Mouse (Mus musculus): ENCODE measurements at regions not wholly inside any gene's neighbourhood (a gene's known extent, or its start where the extent isn't known, plus 50 kb on each side); places are given as distances from the start of the nearest gene placed in this dataset.

GRCm38 (mm10) chr3:58173821-58174220 lies 240.7 kb upstream of the Tsc22d2 start:
- 79% methylated on average over 1 of the region's 1 CpGs for WGBS
- no peaks in the 10 kb centered on the region for H3K9me3 ChIP-seq
- no peaks in the 10 kb centered on the region for H3K27me3 ChIP-seq (replicated peaks)
- no peak overlapping the region for H3K4me3 ChIP-seq (replicated peaks)
- no peak overlapping the region for H3K27ac ChIP-seq
- ATAC-seq: no peak
- no peaks in the 10 kb centered on the region for H3K36me3 ChIP-seq
- H3K4me2 ChIP-seq (replicated peaks): no peak overlapping the region
- H3K9ac ChIP-seq: no peak overlapping the region
- H3K4me1 ChIP-seq (replicated peaks): no peaks in the 10 kb centered on the region

GRCm38 (mm10) chr3:58181715-58182114 lies 232.8 kb upstream of the Tsc22d2 start:
- H3K4me2 ChIP-seq (replicated peaks): no peak overlapping the region
- WGBS: 55% methylated on average over 3 of the region's 3 CpGs
- no peak overlapping the region for H3K27ac ChIP-seq
- no peak overlapping the region for H3K4me3 ChIP-seq (replicated peaks)
- ATAC-seq: no peak
- no peaks in the 10 kb centered on the region for H3K9me3 ChIP-seq
- H3K27me3 ChIP-seq (replicated peaks): no peaks in the 10 kb centered on the region
- no peaks in the 10 kb centered on the region for H3K4me1 ChIP-seq (replicated peaks)
- no peak overlapping the region for H3K9ac ChIP-seq
- H3K36me3 ChIP-seq: no peaks in the 10 kb centered on the region

GRCm38 (mm10) chr3:58182299-58182698 lies 232.2 kb upstream of the Tsc22d2 start:
- Histone ChIP-seq H3K4me3 (replicated peaks) (no peak overlapping the region), H3K9me3 (no peaks in the 10 kb centered on the region), H3K4me1 (replicated peaks) (no peaks in the 10 kb centered on the region), H3K9ac (no peak overlapping the region), H3K27me3 (replicated peaks) (no peaks in the 10 kb centered on the region), H3K27ac (no peak overlapping the region), H3K36me3 (no peaks in the 10 kb centered on the region), H3K4me2 (replicated peaks) (no peak overlapping the region)
- ATAC-seq: no peak; the same call in 1 of the 2 replicates
- 62% methylated on average over 4 of the region's 4 CpGs for WGBS

GRCm38 (mm10) chr3:58183279-58183678 lies 231.2 kb upstream of the Tsc22d2 start:
- ATAC-seq: no peak
- Histone ChIP-seq H3K27ac (no peak overlapping the region), H3K9ac (no peak overlapping the region), H3K4me3 (replicated peaks) (no peak overlapping the region), H3K36me3 (no peaks in the 10 kb centered on the region), H3K27me3 (replicated peaks) (no peaks in the 10 kb centered on the region), H3K4me2 (replicated peaks) (no peak overlapping the region), H3K4me1 (replicated peaks) (no peaks in the 10 kb centered on the region), H3K9me3 (no peaks in the 10 kb centered on the region)
- WGBS: 27% methylated on average over 3 of the region's 3 CpGs

GRCm38 (mm10) chr3:58200462-58200861 lies 214.1 kb upstream of the Tsc22d2 start:
- no peak for ATAC-seq
- Histone ChIP-seq H3K4me2 (replicated peaks) (no peak overlapping the region), H3K36me3 (no peaks in the 10 kb centered on the region), H3K9me3 (no peaks in the 10 kb centered on the region), H3K9ac (no peak overlapping the region), H3K27me3 (replicated peaks) (no peaks in the 10 kb centered on the region), H3K4me3 (replicated peaks) (no peak overlapping the region), H3K4me1 (replicated peaks) (no peaks in the 10 kb centered on the region), H3K27ac (no peak overlapping the region)
- WGBS: 82% methylated on average over 6 of the region's 6 CpGs

- no peak for ATAC-seq
- WGBS: 37% methylated on average over 5 of the region's 5 CpGs
- H3K27ac ChIP-seq: no peak overlapping the region
- H3K4me1 ChIP-seq (replicated peaks): no peaks in the 10 kb centered on the region
- no peaks in the 10 kb centered on the region for H3K36me3 ChIP-seq
- no peak overlapping the region for H3K4me3 ChIP-seq (replicated peaks)
- no peak overlapping the region for H3K4me2 ChIP-seq (replicated peaks)
- no peaks in the 10 kb centered on the region for H3K9me3 ChIP-seq
- no peak overlapping the region for H3K9ac ChIP-seq
- H3K27me3 ChIP-seq (replicated peaks): no peaks in the 10 kb centered on the region
These were observed 211.7 kb upstream of the Tsc22d2 start for GRCm38 (mm10) chr3:58202816-58203215.

- H3K9ac ChIP-seq: no peak overlapping the region
- no peak overlapping the region for H3K27ac ChIP-seq
- no peak overlapping the region for H3K4me2 ChIP-seq (replicated peaks)
- H3K9me3 ChIP-seq: no peaks in the 10 kb centered on the region
- H3K36me3 ChIP-seq: no peaks in the 10 kb centered on the region
- WGBS: 71% methylated on average over 2 of the region's 2 CpGs
- H3K4me3 ChIP-seq (replicated peaks): no peak overlapping the region
- no peaks in the 10 kb centered on the region for H3K4me1 ChIP-seq (replicated peaks)
- H3K27me3 ChIP-seq (replicated peaks): no peaks in the 10 kb centered on the region
- no peak for ATAC-seq
These were observed 210.7 kb upstream of the Tsc22d2 start for GRCm38 (mm10) chr3:58203806-58204205.

GRCm38 (mm10) chr3:58205526-58205925 lies 209.0 kb upstream of the Tsc22d2 start:
- Histone ChIP-seq H3K9ac (no peak overlapping the region), H3K4me1 (replicated peaks) (no peaks in the 10 kb centered on the region), H3K27ac (no peak overlapping the region), H3K9me3 (no peaks in the 10 kb centered on the region), H3K27me3 (replicated peaks) (no peaks in the 10 kb centered on the region), H3K4me2 (replicated peaks) (no peak overlapping the region), H3K36me3 (no peaks in the 10 kb centered on the region), H3K4me3 (replicated peaks) (no peak overlapping the region)
- no peak for ATAC-seq
- 90% methylated on average over 2 of the region's 2 CpGs for WGBS

- Histone ChIP-seq H3K27ac (no peak overlapping the region), H3K4me3 (replicated peaks) (no peak overlapping the region), H3K27me3 (replicated peaks) (no peaks in the 10 kb centered on the region), H3K9me3 (no peaks in the 10 kb centered on the region), H3K9ac (no peak overlapping the region), H3K4me1 (replicated peaks) (no peaks in the 10 kb centered on the region), H3K4me2 (replicated peaks) (no peak overlapping the region), H3K36me3 (no peaks in the 10 kb centered on the region)
- no peak for ATAC-seq
- 68% methylated on average over 5 of the region's 5 CpGs for WGBS
These were observed 207.6 kb upstream of the Tsc22d2 start for GRCm38 (mm10) chr3:58206776-58207398.

- Histone ChIP-seq H3K4me1 (replicated peaks) (no peaks in the 10 kb centered on the region), H3K9ac (no peak overlapping the region), H3K9me3 (no peaks in the 10 kb centered on the region), H3K4me3 (replicated peaks) (no peak overlapping the region), H3K27ac (no peak overlapping the region), H3K27me3 (replicated peaks) (no peaks in the 10 kb centered on the region), H3K4me2 (replicated peaks) (no peak overlapping the region), H3K36me3 (no peaks in the 10 kb centered on the region)
- ATAC-seq: no peak
- WGBS: 51% methylated on average over 3 of the region's 3 CpGs
These were observed 203.5 kb upstream of the Tsc22d2 start for GRCm38 (mm10) chr3:58211016-58211415.

GRCm38 (mm10) chr3:58224696-58225095 lies 189.8 kb upstream of the Tsc22d2 start:
- Histone ChIP-seq H3K4me2 (replicated peaks) (no peak overlapping the region), H3K4me3 (replicated peaks) (no peak overlapping the region), H3K36me3 (no peaks in the 10 kb centered on the region), H3K9ac (no peak overlapping the region), H3K27me3 (replicated peaks) (no peaks in the 10 kb centered on the region), H3K9me3 (no peaks in the 10 kb centered on the region), H3K4me1 (replicated peaks) (no peaks in the 10 kb centered on the region), H3K27ac (no peak overlapping the region)
- 60% methylated on average over 2 of the region's 2 CpGs for WGBS
- ATAC-seq: no peak

GRCm38 (mm10) chr3:58226447-58227321 lies 187.8 kb upstream of the Tsc22d2 start:
- no peak overlapping the region for H3K4me2 ChIP-seq (replicated peaks)
- no peak for ATAC-seq
- no peak overlapping the region for H3K27ac ChIP-seq
- H3K9ac ChIP-seq: no peak overlapping the region
- H3K27me3 ChIP-seq (replicated peaks): no peaks in the 10 kb centered on the region
- no peaks in the 10 kb centered on the region for H3K36me3 ChIP-seq
- no peaks in the 10 kb centered on the region for H3K4me1 ChIP-seq (replicated peaks)
- no peaks in the 10 kb centered on the region for H3K9me3 ChIP-seq
- WGBS: 85% methylated on average over 7 of the region's 7 CpGs
- H3K4me3 ChIP-seq (replicated peaks): no peak overlapping the region

- WGBS: 89% methylated on average over 5 of the region's 5 CpGs
- no peaks in the 10 kb centered on the region for H3K36me3 ChIP-seq
- no peaks in the 10 kb centered on the region for H3K9me3 ChIP-seq
- no peaks in the 10 kb centered on the region for H3K27me3 ChIP-seq (replicated peaks)
- H3K4me1 ChIP-seq (replicated peaks): no peaks in the 10 kb centered on the region
- ATAC-seq: no peak
- no peak overlapping the region for H3K4me2 ChIP-seq (replicated peaks)
- H3K9ac ChIP-seq: no peak overlapping the region
- H3K27ac ChIP-seq: no peak overlapping the region
- H3K4me3 ChIP-seq (replicated peaks): no peak overlapping the region
These were observed 187.2 kb upstream of the Tsc22d2 start for GRCm38 (mm10) chr3:58227322-58227627.

Measured in intestine, embryonic 15.5 days (tissue).